Mouse (Mus musculus): Measurements from ENCODE around the gene Ttc41.

GRCm38 (mm10) chr10:86810000-86810399, 104.4 kb downstream of the Ttc41 start:
- TF ChIP-seq CTCF (IDR thresholded peaks at IDR 0.05; ENCODE audit: control insufficient read depth, insufficient read depth, insufficient replicate concordance, low read depth, low read length) (no peak), POLR2A (IDR thresholded peaks at IDR 0.05; ENCODE audit: control insufficient read depth, low read depth, low read length) (no peak)
